Mouse (Mus musculus): ENCODE measurements around the gene Jph3.

Gene Jph3

GRCm38 (mm10) chr8:121729323-121729722, at the start of gene Jph3:
Gene Jph3 (plus strand): TSS chr8:121729623.
- no peak for DNase-seq (ENCODE audit: low spot score)

GRCm38 (mm10) chr8:121680896-121681295, 48.5 kb upstream of the Jph3 start:
- no peak for DNase-seq (ENCODE audit: low spot score)

- no peak for DNase-seq (ENCODE audit: low spot score)
Measured at GRCm38 (mm10) chr8:121681457-121681856, 48.0 kb upstream of the Jph3 start.

- no peak for DNase-seq (ENCODE audit: low spot score)
Measured at GRCm38 (mm10) chr8:121683083-121683832, 46.2 kb upstream of the Jph3 start.

- no peak for DNase-seq (ENCODE audit: low spot score)
Measured at GRCm38 (mm10) chr8:121685419-121685818, 44.0 kb upstream of the Jph3 start.

GRCm38 (mm10) chr8:121687455-121688161, 41.8 kb upstream of the Jph3 start:
- DNase-seq (ENCODE audit: low spot score) = no peak

- DNase-seq (ENCODE audit: low spot score) = no peak
Measured at GRCm38 (mm10) chr8:121688496-121688895, 40.9 kb upstream of the Jph3 start.

- no peak for DNase-seq (ENCODE audit: low spot score)
Measured at GRCm38 (mm10) chr8:121694453-121694852, 35.0 kb upstream of the Jph3 start.

- DNase-seq (ENCODE audit: low spot score) = no peak
Measured at GRCm38 (mm10) chr8:121695585-121696184, 33.7 kb upstream of the Jph3 start.

- DNase-seq (ENCODE audit: low spot score) = no peak
Measured at GRCm38 (mm10) chr8:121697735-121698614, 31.4 kb upstream of the Jph3 start.

GRCm38 (mm10) chr8:121698615-121699101, 30.8 kb upstream of the Jph3 start:
- no peak for DNase-seq (ENCODE audit: low spot score)

- DNase-seq (ENCODE audit: low spot score) = no peak
Measured at GRCm38 (mm10) chr8:121699936-121700335, 29.5 kb upstream of the Jph3 start.

- no peak for DNase-seq (ENCODE audit: low spot score)
Measured at GRCm38 (mm10) chr8:121705174-121705573, 24.2 kb upstream of the Jph3 start.

GRCm38 (mm10) chr8:121706956-121707355, 22.5 kb upstream of the Jph3 start:
- DNase-seq (ENCODE audit: low spot score) = no peak

GRCm38 (mm10) chr8:121708406-121708805, 21.0 kb upstream of the Jph3 start:
- DNase-seq (ENCODE audit: low spot score) = no peak

- DNase-seq (ENCODE audit: low spot score) = no peak
Measured at GRCm38 (mm10) chr8:121717502-121717901, 11.9 kb upstream of the Jph3 start.

- DNase-seq (ENCODE audit: low spot score) = peak; percentile 96
Measured at GRCm38 (mm10) chr8:121717982-121718425, 11.4 kb upstream of the Jph3 start.

- DNase-seq (ENCODE audit: low spot score) = no peak
Measured at GRCm38 (mm10) chr8:121718925-121719324, 10.5 kb upstream of the Jph3 start.

- no peak for DNase-seq (ENCODE audit: low spot score)
Measured at GRCm38 (mm10) chr8:121721072-121721471, 8.4 kb upstream of the Jph3 start.

GRCm38 (mm10) chr8:121723846-121724245, 5.6 kb upstream of the Jph3 start:
- DNase-seq (ENCODE audit: low spot score) = no peak

- DNase-seq (ENCODE audit: low spot score) = no peak
Measured at GRCm38 (mm10) chr8:121727164-121727563, 2.3 kb upstream of the Jph3 start.

GRCm38 (mm10) chr8:121729754-121730153, 331 bp downstream of the Jph3 start:
- no peak for DNase-seq (ENCODE audit: low spot score)
